Mouse (Mus musculus) urinary bladder, adult 2 months (tissue): ENCODE data around the gene Kdm5c. TPM values are rescaled to one million over a fixed set of nuclear protein-coding genes. Genes with fewer than 3 reads are reported as not detected.
"Not testable (repeated sequence)": the region's sequence is repeated elsewhere in the genome, so short reads cannot be mapped to it uniquely, and the experiment has no call there.

Source experiments
- DNase-seq: peaks from one replicate; pipeline ENCODE4 v3.0.0; 2022; ENCODE audit warnings: low spot score
- polyA plus RNA-seq: library from polyadenylated mRNA; depleted of rRNA; stranded (reverse); fragments of >200 nt; gene quantifications from 2 replicates; pipeline ENCODE4 v1.2.3, GENCODE M21; 2012; rRNA removed

The Kdm5c gene
- polyA plus RNA-seq: 29.3 and 35.1 TPM in 2 replicates

DNA sequence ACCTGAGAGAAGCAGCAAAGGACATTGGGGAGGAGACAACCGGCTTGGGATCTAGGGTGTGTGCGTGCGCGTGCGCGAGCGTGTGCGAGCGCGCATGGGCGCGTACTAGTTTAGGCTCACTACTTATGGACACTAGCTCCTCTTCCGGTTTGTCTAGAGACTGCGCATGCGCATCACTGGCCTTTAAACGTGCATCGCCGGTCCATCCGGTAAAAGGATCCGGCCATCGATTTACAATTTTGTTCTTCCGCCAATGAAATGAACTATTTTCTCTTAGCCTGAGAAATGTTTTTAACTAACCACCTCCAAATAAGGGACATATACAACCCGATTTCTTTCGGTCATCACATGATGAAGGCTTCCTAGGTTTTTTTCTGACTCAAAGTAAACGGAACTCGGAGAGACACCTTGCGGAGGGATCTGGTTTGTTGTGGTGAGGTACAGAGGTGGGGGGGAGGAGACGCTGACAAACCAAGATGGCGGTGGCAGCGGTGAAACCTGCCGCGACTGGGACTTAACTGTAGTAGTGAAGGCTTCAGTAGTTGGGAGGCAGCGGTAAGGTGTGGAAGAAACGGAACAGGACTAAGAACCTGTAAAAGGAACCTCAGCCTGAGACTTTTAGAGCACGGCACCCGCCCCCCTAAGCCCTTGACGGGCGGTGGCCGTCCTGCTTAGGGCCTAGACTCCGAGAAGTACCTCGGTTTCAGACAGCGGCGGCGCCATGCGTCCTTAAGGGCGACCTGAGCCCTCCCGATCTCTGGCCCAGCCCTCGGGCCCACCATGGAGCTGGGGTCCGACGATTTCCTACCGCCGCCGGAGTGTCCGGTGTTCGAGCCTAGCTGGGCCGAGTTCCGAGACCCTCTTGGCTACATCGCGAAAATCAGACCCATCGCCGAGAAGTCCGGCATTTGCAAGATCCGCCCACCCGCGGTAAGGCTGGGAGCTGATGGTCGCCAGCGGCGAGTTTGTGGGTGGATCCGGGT, at the start of gene Kdm5c:
Kdm5c (plus strand) TSS at position 240 of the 983 bp plus-strand sequence.
- peak; percentile 88 for DNase-seq

DNA sequence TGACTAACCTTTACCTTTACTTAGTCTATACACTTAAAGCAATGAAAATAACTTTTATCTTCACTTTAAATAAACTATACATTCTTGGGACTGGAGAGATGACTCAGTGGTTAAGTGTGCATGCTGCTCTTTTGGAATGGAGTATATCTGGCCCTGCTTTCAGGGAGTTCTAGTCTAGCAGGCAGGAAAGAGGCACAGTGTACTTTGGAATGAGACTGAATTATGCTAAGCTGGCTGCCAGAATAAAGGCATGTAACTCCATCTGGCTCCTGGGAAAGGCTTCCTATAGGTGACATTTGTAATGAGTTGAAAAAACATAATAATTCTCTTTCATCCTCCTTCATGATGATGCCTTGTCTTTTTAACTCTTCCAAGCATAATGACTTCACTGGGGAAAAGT, 45.7 kb upstream of the Kdm5c start:
- no peak for DNase-seq

DNA sequence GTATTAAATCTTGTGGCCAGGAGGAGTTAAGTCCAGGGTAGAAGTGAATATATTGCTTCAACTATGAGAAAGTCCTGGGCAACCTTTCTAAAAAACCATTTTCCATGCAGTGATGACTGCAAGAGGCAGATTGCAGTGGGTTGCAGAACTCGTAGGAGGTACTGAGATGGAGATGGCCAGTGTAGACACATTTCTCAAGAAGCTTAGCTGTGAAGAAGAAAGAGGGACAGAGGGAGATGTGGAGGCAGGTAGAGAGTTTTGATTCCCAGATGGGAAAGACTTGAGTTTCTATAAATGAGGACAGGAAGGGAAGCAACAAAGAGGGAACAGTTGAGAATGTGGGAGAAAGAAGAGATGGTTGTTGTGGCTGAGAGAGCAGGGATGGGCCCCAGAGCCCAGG, 41.6 kb upstream of the Kdm5c start:
- DNase-seq: no peak

DNA sequence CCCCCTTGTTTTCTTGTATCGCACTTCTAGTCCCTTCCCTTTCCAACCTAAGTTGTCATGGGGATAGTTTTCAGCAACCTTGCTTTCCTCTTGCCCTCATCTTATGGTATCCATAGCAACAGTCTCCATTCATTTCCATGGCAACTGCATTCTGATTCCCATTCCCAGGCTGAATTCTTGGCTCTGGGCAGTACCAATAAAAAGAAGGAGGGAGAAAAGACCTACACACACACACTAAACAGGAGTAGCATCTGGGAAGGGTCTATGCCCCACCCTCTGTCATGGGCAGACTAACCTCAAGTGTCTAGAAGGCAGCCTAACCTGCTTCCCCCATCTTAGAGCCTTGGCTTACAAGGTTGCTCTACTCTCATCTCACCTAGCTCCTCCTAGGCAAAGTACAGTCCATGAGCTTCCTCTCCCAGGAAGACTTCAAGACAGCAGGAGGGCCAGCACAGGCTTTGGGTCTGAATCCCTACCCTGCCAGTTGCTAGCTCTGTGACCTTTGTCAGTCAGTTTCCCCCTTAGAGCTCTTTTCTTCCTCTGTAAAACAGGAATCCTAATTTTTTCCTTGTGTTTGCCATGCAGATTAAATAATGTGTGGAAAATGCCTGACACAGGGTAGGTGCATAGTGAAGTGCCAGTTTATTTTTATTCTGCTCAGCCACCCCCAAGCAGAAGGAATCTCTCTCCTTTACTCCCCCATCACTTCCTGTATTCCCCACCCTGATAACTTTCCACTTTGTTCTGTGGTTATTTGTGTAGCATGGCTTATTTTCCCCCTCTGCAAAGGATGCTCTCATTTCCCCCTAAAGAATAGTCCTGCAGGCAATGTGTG, 34.8 kb upstream of the Kdm5c start:
- no peak for DNase-seq

DNA sequence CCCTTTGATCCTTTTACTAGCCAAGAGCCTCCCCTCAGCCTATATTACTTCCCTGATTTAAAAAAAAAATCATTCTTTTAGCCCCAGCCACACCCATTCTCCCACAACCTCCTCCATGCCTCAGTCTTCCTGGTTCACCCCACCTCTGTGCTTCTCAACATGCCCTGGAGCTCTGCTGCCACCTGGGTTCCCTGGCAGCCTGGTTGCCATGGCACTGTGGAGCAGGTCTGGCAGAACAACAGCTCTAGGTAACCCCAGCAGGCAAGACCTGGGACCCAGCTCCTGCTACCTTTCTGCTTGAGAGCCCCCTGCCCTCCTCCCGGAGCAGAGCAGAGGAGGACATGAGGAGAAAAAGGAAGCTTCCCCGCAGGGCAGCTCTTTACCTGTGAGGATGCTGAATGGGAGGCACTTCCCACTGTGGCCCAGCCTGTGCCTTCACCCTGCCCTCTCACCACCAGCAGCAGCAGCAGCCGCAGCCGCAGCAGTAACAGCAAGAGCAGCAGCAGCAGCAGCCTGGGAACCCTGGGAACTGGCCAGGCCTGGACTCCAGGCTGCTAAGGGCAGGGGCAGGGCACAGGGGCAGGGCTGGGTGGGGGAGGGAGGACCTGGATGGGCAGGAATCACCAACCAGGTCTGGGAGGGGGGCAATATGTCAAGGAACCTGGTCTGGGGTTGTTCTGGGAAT, 30.9 kb upstream of the Kdm5c start:
- DNase-seq: no peak

DNA sequence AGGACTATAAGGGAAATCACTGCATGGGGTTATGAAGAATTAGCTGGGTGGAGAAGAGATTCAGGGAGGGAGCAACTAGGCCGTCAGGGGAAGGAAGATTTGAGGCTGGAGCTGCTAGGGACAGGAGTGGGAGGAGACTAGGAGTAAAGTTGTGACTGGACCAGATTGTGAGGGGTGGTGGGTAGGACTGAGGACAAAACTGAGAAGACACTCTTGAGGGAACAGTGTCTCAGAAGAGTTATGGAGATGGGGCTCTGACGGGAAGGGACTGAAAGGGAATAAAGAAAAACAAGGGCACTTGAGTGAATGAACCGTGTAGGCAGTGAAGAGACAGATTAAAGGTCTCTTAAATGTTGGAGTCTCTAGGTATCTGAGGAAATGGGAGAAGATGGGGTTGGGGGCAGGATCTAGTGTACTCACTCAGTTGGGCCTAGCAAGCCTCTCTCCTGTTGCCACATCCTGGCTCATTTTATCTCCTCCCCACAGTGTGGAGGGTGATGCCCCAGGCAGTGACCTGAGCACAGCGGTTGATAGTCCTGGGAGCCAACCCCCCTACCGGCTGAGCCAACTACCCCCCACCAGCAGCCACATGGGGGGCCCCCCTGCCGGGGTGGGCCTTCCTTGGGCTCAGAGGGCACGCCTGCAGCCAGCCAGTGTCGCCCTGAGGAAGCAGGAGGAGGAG, 30.3 kb upstream of the Kdm5c start:
- DNase-seq: no peak

DNA sequence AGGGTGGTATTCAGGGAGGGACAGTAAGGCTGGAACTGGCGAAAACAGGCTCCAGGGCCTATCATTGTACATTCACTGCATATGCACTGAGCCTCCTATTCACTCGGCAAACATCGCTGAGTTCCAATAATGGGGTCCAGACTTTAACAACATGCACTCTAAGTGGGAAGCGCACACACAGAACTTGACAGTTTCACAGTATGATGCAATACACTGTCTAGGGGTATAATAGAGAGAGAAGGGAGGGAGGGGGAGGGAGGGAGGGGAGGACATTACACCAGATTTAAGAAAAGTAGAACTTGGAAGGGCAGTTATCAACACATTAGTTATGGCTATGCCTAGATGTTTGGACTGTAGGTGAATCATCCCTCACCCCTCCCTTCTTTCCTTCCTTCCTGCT, 29.6 kb upstream of the Kdm5c start:
- no peak for DNase-seq

DNA sequence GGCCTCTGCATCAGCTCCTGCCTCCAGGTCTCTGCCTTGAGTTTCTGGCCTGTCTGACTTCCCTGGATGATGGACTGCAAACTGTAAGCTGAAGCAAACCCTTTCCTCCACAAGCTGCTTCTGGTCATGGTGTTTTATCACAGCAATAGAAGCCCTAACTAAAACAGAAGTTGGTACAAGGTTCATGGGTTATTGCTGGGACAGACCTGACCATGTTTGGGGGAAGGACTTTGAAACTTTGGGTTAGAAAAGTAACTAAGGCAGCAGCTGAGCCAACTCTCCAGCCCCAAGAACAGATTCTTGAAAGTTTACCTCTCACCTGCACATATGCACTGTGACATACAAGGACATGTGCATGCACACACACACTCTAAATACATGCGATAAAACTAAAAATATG, 27.3 kb upstream of the Kdm5c start:
- no peak for DNase-seq

DNA sequence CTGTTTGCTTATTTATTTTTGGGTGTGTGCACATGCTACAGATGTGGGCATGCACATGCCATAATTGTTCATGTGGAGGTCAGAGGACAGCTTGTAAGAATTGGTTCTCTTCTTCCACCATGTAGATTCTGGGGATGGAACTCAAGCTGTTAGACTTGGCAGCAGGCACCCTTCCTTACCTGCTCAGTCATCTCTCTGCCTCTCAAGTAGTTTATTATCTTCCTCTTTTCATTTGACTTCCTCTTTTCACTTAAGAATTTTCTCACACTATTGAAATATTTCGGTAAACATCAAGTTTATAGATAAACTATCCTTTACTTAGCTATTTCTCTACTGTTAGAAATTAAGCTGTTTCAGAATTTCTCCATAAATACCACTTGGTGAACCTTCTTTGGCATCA, 18.1 kb upstream of the Kdm5c start:
- DNase-seq: no peak

DNA sequence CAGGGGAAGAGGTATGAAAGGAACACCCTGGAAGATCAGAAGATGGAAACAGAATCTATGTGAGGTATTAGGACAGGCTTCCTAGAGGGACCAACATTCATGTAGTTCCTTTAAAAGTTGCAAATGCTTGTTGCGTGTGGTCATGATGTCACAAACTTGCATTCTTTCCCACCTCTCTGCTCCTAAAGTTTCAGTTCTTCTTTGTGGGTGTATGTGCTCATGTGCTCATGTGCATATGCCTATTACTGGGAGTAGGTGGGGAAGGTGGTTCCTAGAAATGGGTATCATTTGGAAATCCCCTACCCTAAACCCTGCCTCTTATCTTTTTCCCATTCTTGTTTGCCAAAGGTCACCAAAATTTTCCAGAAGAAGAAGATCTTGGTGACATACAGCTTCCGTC, 14.3 kb upstream of the Kdm5c start:
- no peak for DNase-seq

DNA sequence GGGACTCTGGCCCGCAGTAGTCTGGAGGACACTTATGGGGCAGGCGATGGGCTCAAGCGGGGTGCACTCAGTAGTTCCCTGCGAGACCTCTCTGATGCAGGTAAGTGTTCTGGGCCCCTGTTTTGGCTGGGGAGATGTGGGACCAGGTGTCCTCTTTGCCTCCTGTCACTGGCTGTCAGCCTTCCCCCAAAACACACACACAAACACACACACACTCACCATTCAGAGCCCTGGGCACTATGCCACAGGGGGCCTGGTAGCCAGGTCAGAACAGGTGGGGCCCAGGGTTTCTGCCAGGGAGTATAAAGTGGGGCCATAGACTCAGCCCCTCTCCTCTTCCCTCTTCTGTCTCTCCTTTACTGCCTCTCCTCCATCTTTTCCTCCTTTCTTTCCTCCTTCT, 11.1 kb upstream of the Kdm5c start:
- no peak for DNase-seq

DNA sequence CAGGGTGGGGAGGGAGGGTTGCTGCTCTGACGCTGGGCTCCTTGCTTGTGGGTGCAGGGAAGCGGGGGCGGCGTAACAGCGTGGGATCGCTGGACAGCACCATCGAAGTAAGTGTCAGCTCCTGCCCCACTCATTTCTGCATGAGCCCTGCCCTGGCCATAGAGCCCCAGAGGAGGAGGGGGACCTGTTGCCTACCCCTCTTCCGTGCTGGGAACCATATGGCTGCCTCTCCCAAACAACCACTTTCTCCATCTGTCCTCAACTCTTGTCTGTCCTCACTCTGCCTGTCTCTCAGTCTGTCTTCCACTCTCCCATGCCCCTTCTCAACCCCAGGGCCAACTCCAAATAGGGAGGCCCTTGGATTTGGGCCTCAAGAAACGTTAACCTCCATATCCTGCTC, 10.6 kb upstream of the Kdm5c start:
- no peak for DNase-seq

DNA sequence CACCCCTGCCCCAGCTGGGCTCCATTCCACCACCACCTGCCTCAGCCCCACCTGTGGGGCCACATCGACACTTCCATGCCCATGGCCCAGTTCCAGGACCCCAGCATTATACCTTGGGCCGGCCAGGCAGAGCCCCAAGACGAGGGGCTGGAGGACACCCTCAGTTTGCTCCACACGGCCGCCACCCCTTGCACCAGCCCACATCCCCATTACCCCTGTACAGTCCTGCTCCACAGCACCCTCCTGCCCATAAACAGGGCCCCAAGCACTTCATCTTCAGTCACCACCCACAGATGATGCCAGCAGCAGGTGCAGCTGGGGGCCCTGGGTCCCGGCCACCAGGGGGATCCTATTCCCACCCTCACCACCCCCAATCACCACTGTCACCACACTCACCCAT, 9.5 kb upstream of the Kdm5c start:
- DNase-seq: no peak

DNA sequence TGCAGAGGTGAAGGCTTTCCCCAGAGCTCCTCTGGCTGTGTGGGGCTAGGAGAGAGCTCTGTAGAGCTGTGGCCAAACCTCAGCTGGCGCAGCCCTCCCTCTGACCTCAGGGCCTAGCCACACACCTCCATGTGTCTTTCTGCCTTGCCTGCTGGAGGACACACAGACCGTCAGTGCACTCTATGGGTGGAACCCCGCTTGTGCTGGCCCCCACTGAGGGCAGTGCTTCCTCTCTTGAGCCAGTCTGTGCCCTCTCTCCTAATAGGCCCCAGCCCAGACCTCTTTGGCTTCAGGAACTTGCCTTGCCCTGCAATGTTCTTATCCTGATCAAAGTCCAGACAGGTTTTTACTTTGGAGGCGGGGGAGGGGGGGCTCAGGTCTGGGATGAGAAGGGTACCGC, 8.5 kb upstream of the Kdm5c start:
- DNase-seq: no peak

DNA sequence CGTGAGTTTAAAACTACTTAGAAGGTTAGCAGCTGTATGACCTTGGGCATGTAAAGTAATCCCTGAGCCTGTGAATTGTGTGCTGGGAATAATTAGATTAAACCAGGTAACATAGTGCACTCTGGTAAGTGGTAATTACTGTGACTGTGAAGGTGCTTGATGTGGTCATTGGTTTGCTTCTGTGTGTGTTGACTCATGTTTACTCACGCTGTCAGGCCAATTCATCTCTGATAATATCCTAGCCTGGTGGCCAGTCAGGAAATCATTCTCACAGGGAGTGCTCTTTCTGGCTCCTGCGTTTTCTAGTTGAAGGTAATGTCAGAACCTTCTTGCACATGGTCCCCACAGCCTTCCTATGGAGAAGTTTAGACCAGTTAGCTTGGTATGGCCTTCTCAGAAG, 1.3 kb downstream of the Kdm5c start:
- no peak for DNase-seq

DNA sequence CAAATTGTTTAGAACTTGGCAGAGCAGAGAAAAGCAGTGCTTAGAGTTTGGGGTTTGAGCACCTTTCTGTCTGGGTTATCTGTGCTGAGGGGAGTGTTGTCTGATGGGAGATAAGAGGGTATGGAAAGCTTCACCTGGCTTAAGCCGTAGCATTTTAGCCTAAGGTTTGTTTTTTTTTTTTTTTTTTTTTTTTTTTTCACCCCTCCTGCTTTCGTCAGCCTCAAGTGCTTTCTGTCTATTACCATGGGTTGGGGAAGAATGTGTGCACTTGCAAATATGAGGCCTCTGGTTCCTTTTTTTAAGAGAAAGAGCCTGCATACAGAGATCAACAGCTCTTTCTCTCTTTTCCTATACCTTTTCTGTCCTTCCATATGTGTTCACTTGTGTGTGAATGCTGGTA, 2.9 kb downstream of the Kdm5c start:
- DNase-seq: no peak

DNA sequence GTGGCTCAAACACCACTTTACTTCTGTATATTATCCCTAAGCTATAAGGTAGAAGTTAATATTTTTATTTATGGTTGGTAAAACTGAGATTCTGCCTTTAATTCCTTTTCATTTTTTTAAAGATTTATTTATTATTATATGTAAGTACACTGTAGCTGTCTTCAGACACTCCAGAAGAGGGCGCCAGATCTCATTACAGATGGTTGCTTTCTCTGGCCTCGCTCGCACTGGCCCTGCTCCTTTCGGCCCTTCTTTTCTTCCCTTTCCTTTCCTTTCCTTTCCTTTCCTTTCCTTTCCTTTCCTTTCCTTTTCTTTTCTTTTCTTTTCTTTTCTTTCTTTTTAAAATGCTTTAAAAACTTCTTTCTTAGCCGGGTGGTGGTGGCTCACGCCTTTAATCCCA, 10.3 kb downstream of the Kdm5c start:
- not testable (repeated sequence) for DNase-seq

DNA sequence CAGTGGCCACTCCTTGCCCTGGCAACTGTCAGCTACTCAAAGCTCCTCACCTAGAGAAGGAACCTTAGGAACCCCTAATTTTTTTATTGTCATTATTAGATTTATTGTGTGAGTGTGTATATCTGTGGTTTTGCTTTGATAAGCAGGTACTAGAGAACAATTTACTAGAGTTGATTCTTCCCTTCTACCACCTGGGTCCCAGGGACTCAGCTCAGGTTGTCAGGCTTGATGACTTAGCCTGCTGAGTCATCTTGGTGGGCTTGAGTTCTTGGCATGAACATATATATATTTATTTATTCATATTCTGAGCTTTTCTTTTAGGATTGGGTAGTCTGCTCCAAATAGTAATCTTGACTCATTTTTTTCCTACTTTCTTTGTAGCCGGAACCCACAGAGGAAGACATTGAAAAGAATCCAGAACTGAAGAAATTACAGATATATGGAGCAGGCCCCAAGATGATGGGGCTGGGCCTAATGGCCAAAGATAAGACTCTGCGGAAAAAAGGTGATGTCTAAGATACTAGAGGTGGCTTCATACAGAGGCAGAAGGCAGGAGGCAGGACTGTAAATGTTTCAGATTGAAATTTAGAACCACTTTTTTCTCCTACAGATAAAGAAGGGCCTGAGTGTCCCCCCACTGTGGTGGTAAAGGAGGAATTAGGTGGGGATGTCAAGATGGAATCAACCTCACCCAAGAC, 11.8 kb downstream of the Kdm5c start:
- no peak for DNase-seq

DNA sequence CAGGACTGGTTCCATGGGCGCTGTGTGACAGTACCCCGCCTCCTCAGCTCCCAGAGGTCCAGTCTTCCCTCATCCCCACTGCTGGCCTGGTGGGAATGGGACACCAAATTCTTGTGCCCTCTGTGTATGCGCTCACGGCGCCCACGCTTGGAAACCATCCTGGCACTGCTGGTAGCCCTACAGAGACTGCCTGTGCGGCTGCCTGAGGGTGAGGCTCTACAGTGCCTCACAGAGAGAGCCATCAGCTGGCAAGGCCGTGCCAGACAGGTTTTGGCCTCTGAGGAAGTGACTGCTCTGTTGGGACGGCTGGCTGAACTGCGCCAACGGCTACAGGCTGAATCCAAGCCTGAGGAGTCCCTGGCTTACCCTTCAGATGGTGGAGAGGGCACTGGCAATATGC, 38.4 kb downstream of the Kdm5c start:
- DNase-seq: no peak

DNA sequence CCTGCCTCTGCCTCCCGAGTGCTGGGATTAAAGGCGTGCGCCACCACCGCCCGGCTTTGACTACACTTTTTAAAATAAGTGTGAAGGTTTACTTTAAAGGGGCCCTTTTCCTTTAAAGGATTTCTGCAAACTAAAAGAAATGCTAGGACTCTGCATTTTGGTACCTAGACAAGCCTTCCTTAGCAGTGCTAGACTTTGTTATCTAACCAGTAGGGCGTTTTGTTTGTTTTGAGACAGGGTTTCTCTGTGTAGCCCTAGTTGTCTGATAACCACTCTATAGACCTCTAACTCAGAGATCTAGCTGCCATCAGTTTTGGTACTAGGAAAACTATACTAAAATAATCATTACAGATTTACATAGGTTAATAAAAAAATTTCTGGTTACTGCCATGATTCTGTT, 46.6 kb downstream of the Kdm5c start:
- DNase-seq: no peak

DNA sequence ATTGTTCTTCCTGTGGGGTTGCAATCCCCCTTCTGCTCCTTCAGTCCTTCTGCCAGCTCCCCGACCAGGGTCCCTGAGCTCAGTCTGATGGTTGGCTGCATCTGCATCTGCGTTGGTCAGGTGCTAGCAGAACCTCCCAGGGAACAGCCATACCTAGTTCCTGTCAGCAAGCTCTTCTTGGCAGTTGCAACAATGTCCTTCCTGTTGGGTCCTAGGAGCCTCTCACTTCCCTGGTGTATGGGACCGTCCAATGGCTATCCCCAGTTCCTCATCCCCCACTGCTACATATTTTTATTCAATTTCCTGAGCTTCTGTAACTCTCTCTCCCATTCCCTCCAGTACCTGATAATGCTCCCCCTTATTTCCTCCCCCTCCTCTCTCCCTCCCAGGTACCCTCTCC, 51.9 kb downstream of the Kdm5c start:
- DNase-seq: no peak
